Mouse (Mus musculus): Measurements from ENCODE around the gene Dnaja3. TPM values are rescaled to one million over a fixed set of nuclear protein-coding genes. Genes with fewer than 3 reads are reported as not detected.
"Not testable (repeated sequence)": the region's sequence is repeated elsewhere in the genome, so short reads cannot be mapped to it uniquely, and the experiment has no call there.

The Dnaja3 gene
- total RNA-seq, 2 experiments from 2014 or later: 56.5 to 106 TPM

DNA sequence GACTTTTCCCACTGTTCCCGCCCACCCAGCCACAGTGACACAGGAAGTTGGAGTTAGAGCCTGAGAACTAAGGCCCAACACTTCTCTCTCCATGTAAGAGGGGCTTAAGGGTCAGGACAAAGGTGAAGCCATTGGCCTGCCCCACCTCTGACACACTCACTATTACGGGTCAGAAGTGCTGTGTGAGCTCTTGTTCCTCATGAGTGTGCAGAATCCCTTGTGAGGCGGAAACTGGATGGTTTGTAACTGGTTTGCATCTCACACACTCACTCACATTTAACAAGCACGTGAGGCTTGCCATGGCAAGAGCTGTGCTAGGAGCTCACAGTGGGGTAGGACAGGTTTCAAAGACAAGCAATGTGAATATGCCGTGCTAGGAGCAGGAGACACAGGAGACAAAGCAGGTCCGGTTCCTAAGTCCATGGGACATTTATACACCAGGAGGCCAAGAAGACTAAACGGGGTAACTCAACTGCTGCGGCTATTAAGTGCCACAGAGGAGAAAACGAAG, 16.8 kb downstream of the Dnaja3 start:
- ATAC-seq (replicated peaks; ENCODE audit: low FRiP score, low TSS enrichment, poor library complexity, severe bottlenecking): no peak

DNA sequence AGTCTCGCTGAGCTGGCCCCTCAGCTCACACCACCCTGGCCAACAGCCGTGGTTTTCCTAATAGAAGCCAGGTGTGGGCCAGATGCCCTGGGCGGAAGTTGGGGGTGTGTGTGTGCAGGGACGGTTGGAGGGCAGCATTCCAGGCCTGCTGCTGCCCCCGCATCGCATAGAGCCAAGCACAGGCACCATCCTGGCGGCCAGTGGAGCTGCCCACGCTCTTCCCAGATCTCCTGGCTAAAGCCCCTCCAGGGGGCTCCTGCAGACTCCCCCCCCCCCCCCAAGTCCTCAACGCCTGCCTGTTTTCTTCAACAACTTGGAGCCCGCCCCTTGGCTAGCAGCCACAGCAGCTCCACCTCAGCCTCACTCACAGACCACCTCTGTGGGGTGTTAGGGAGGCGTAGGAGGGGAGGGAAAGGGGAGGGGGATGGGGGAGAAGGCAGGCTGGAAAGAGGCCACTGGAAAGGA, 19.0 kb downstream of the Dnaja3 start:
- ATAC-seq (replicated peaks; ENCODE audit: low FRiP score, low TSS enrichment, poor library complexity, severe bottlenecking): no peak

DNA sequence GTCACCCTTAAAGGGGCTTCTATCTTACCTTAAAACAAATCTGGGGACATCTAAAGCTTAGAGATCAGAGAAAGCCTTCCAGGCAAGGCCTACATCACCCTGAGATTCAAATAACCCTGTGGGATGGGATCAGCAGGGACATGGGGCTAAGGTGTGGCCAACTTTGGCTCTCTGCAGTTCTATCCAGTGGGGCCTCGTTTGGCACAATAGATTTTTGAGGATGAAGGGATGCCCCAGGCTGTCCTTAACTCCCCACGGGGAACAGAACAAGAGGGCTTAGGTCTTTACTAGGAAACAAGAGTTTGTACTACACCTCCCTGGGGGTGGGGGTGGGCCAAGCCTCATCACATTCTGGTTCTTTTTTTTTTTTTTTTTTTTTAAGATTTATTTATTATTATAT, 19.5 kb downstream of the Dnaja3 start:
- ATAC-seq (replicated peaks; ENCODE audit: low FRiP score, low TSS enrichment, poor library complexity, severe bottlenecking): no peak

DNA sequence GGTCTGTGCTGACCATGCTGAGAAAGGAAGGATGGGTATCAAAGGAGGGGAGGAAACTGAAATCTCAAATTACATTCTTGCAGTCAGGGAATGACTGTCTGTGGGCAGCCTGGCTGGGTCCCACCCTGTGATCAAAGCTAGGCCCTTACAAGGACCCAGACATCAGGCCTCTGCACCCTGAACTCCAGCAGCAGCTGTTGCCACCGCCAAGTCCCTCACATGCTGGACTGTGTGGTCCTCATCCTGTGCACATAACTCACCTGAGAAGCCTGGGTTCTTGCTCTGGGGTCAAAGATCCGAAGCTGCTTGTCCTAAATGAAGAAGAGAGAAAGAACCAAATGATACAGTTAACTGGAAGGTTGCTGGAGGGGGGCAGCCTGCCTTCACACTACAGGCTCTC, 21.8 kb downstream of the Dnaja3 start:
- ATAC-seq (replicated peaks; ENCODE audit: low FRiP score, low TSS enrichment, poor library complexity, severe bottlenecking): no peak

DNA sequence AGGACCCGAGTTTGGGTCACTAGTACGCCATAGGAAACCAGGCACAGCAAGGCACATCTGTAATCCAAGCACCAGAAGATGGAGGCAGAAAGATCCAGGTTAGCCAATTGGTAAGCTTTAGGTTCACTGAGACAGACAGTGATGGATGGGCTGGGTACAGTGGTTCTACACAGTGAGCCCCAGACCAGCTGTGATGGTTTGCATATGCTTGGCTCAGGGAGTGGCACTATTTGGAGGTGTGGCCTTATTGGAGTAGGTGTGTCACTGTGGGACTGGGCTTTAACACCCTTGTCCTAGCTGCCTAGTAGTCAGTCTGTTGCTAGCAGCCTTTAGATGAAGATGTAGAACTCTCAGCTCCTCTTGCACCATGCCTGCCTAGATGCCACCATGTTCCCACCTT, 24.0 kb downstream of the Dnaja3 start:
- ATAC-seq (replicated peaks; ENCODE audit: low FRiP score, low TSS enrichment, poor library complexity, severe bottlenecking): no peak

- ATAC-seq (replicated peaks; ENCODE audit: low FRiP score, low TSS enrichment, poor library complexity, severe bottlenecking): no peak
Measured at GRCm38 (mm10) chr16:4665726-4666125, 25.9 kb downstream of the Dnaja3 start.

- ATAC-seq (replicated peaks; ENCODE audit: low FRiP score, low TSS enrichment, poor library complexity, severe bottlenecking): peak; percentile 91
Measured at GRCm38 (mm10) chr16:4667190-4667808, 27.5 kb downstream of the Dnaja3 start.

- ATAC-seq (replicated peaks; ENCODE audit: low FRiP score, low TSS enrichment, poor library complexity, severe bottlenecking): no peak
Measured at GRCm38 (mm10) chr16:4670317-4670716, 30.5 kb downstream of the Dnaja3 start.

DNA sequence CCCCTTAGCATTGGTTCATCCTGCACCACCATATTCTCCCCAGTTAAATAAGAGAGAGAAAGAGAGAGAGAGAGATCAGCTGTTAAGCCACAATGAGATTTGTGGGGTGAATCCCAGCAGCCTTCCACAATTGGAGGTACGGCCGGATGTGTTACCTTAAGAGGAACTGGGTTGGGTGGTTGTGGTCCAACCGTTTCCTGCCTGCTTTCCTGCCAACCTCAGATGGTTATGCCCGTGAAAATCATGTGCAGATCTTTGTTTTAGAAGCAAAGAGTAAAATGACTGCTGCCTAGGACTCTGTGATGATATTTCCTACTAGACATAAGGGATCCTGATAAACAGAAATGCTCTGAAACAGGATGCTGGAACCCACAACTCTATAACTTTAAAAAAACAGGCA, 34.3 kb downstream of the Dnaja3 start:
- peak; percentile 28; the same call in 1 of the 2 replicates for ATAC-seq (replicated peaks; ENCODE audit: low FRiP score, low TSS enrichment, poor library complexity, severe bottlenecking)

DNA sequence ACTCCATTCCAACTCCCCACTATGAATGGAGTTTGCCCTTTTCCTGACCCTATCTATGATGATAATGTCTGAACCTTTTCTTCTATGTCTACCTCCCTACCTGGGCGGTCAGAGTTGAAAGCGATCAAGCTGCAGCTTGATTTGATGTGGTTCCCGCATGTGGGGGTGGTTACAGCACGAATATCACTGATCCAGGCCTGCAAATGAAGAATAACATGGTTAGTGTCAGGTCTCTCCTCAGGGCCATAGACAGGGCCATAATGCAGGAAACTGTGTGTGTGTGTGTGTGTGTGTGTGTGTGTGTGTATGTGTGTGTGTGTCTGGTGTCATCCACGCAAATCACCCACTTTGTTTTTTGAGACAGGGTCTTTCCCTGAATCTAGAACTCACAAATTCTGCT, 37.0 kb downstream of the Dnaja3 start:
- no peak for ATAC-seq (replicated peaks; ENCODE audit: low FRiP score, low TSS enrichment, poor library complexity, severe bottlenecking)

DNA sequence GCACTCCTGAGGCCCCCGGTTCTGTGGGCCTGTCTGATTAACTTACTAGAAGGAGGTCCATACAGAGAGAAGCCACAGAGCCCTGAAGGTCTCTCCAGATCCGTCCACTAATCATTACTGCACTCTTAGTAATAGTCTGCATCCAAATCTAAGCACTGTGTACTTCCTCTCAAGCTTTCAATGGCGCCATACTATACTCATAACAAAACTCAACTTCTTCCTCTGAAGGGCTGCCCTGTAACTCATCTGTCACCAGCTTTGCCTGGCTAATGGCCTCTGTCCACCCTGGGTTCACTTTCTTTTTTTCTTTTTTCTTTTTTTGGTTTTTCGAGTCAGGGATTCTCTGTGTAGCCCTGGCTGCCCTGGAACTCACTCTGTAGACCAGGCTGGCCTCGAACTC, 38.3 kb downstream of the Dnaja3 start:
- no peak for ATAC-seq (replicated peaks; ENCODE audit: low FRiP score, low TSS enrichment, poor library complexity, severe bottlenecking)

DNA sequence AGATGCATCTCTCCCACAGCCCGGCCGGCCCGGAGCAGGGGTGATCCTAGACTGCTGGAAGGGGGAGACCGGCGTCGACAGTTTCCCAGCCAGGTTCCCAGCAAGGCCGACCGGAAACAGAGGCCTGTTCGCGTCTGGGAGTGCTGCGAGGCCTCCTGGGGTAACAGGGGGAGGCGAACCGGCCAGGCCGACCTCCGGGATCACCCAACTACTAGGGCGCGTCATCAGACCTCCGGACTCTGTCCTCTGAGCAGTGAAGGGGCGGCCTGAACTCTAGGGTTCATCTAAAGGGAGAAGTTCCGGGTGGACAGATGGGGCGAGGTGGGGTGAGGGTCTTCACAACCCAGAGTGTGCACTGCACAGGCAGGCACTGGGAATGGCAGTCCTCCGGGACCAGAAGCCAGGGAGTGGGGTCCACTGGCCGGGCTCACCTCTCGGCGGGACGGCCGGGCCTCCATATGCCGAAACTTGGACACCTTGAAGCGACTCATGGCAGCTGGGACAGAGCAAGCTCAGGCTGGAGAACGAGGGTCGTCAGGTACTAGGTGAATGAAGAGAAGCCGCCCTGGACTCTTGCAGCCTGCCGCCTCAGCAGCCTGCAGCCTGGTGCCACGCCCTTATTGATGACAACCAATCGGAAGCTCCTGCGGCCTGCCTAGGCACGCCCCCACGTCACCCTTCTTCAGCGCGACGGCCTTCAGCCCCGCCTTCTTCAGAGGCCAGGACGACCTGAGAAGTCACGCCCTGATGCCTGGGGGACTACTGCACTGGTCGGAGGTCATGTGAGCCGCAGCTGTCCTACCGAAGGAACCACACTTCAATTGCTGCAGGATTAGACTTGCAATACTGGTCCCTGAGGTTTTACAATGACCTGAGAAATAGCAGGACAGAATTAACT, 39.6 kb downstream of the Dnaja3 start, which contains the start of gene Coro7:
Gene Coro7, minus strand, starts transcription at position 657 of the 898 bp plus-strand sequence.
- peak; percentile 85 for ATAC-seq (replicated peaks; ENCODE audit: low FRiP score, low TSS enrichment, poor library complexity, severe bottlenecking)

DNA sequence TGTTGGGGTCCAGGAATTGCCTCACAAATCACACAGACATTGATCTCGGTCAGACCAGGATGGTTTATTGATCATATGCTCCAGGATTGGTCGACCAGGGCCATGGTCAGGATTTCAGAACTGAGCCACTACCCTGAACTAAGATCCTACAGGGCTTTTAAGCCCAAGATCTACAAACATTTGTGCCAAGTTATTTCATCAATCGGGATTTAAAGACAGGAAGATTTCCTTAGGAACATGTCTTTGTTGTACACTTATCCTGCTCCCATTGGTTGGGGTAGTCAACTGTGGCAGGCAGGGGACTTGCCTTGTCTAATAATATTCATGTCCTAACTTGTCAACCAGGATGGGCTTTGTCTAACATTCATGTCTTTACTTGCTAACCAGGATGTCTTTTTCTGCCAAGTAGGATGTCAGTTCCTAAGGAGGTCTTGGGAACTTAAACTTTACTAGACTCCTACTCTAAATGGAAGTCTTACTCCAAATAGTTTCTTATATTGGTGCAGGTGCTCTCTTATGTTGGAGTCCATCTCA, 41.2 kb downstream of the Dnaja3 start:
- ATAC-seq (replicated peaks; ENCODE audit: low FRiP score, low TSS enrichment, poor library complexity, severe bottlenecking): not testable (repeated sequence)

DNA sequence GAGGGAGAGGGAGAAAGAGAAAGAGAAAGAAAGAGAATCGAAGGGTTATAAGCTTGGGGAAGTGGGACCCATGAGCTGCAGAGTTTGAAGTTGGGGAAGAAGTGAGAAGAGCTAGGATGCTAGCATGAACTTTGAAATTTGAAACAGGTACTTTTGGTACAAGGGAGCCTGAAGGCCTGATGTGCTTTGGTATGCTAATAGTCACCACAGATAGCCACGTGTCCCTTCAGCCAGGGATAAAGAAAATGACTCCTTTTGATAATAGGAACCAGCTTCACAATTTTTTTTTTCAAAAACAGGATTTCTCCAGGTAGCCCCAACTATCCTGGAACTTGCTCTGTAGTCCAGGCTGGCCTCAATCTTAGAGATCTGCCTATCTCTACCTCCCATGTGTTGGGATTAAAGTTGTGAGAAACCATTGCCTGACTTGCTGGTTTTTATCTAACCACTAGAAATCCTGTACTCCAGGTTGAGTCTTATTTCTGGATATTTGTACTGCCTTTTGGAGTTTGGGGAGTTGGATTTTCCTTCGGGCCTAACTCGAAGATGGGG, 42.9 kb downstream of the Dnaja3 start:
- ATAC-seq (replicated peaks; ENCODE audit: low FRiP score, low TSS enrichment, poor library complexity, severe bottlenecking): no peak

DNA sequence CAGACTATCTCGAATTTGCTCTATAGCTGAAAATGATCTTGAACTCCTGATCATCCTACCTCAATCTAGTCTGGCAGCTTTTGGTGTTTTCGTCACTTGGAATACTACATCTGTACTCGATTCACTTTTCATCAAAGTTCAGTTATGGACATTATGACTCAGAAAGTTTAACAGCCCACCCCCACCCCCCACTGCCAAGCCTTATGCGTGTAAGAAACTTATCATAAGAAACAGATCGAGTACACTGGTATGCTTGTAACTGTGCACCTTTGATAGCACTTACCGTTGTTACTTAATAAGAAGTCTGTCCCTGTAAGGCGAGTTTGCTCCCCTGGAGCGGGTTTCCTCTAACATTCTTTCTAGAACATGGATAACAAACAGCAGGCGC, 43.4 kb downstream of the Dnaja3 start:
- ATAC-seq (replicated peaks; ENCODE audit: low FRiP score, low TSS enrichment, poor library complexity, severe bottlenecking): peak; percentile 43

- ATAC-seq (replicated peaks; ENCODE audit: low FRiP score, low TSS enrichment, poor library complexity, severe bottlenecking): peak; percentile 72
Measured at GRCm38 (mm10) chr16:4683581-4684456, 44.0 kb downstream of the Dnaja3 start.

GRCm38 (mm10) chr16:4684457-4684791, 44.6 kb downstream of the Dnaja3 start:
- peak; percentile 7; the same call in 1 of the 2 replicates for ATAC-seq (replicated peaks; ENCODE audit: low FRiP score, low TSS enrichment, poor library complexity, severe bottlenecking)

DNA sequence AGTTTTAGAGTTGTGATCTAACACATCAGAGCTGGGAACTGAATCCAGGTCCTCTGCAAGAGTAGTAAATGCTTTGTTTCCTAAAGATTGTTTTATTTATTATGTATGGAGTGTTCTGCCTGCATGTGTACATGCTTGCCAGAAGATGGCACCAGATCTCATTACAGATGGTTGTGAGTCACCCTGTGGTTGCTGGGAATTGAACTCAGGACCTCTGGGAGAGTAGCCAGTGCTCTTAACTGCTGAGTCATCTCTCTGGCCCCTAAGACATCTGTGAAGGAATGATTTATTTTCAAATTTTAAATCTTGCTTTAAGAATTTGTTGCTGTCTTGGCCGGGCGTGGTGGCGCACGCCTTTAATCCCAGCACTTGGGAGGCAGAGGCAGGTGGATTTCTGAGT, 49.6 kb downstream of the Dnaja3 start:
- ATAC-seq (replicated peaks; ENCODE audit: low FRiP score, low TSS enrichment, poor library complexity, severe bottlenecking): not testable (repeated sequence)

DNA sequence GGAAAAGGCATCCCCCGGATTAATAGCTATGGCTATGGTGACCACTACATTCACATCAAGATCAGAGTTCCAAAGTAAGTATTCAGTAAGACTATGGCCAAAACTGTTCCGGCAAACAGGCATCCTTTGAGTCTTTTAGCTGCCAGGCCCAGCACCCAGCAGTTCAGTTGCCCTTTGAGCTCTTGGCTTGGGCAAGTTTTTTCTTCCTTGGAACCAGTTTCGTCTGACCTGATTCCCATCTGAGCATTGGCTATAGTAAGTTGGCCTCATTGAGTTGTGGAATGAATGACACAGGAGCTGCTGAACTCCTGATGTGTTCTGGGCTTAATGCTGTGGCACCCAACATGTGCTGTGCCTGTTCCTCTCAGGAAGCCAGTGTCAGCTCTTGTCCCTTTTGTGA, 61.4 kb downstream of the Dnaja3 start:
- no peak for ATAC-seq (replicated peaks; ENCODE audit: low FRiP score, low TSS enrichment, poor library complexity, severe bottlenecking)

Measured in megakaryocyte-erythroid progenitor cell, adult 5-6 weeks (primary cell).